Mouse (Mus musculus): ENCODE data around the gene Atad3a.
"Not testable (repeated sequence)": the region's sequence is repeated elsewhere in the genome, so short reads cannot be mapped to it uniquely, and the experiment has no call there.

Gene Atad3a

DNA sequence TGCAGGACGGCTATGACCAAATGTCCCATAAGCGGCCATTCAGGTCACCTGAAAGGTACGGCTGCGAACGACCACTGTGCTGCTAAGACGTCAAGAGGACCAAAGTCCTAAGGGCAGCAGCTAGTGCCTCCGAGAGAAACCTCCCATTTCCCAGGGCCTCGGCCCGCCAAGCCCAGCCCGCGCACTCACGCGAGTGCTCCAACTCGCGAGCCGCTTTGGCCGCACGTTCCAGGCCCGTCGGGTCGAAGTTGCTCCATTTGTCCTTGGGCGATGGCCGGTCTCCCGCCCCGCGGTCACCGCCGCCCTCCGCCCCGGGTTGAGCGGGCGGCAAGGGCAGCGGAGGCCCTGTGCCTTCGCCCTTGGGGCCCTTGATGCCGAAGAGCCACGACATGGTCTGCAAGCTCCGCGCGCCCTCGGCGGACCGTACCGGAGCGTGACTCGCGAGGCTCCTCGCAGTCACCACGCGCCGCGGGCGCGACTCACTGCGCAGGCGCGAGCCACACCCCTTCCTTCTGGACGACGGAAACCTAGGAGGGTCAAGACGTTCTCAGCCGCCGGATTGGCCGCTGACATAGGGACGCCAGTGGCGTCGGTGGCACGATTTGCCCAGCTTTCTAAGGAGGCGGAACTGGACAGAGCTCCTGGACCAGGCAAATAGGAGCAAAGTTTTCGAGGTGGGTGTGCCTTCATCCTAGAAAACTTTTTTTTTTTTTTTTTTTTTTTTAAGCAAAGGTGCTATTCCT is at the start of gene Atad3a:
TSS of gene Atad3a (minus strand) at position 481 of the 743 bp plus-strand sequence.
- DNase-seq (ENCODE audit: low read depth, low spot score): peak; percentile 98

DNA sequence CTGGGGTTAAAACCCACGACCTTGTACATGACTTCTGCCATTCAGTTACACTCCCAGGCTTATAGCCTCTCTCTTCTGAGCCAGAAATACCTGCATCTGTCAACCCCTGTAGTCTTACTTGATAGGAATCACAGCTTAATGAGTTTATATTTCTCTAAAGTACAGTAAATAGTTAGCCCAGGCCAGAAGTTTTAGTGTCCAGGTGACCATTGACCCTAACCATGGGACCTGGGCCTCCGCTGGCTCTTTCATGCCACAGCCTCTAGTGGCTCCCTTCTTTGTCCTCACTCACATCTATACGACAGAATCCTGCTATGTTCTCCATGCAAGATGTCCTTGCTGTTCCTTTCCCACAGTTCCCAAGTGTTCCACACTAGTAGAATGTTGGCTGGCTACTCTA is 46.9 kb upstream of the Atad3a start:
- no peak for DNase-seq (ENCODE audit: low read depth, low spot score)

DNA sequence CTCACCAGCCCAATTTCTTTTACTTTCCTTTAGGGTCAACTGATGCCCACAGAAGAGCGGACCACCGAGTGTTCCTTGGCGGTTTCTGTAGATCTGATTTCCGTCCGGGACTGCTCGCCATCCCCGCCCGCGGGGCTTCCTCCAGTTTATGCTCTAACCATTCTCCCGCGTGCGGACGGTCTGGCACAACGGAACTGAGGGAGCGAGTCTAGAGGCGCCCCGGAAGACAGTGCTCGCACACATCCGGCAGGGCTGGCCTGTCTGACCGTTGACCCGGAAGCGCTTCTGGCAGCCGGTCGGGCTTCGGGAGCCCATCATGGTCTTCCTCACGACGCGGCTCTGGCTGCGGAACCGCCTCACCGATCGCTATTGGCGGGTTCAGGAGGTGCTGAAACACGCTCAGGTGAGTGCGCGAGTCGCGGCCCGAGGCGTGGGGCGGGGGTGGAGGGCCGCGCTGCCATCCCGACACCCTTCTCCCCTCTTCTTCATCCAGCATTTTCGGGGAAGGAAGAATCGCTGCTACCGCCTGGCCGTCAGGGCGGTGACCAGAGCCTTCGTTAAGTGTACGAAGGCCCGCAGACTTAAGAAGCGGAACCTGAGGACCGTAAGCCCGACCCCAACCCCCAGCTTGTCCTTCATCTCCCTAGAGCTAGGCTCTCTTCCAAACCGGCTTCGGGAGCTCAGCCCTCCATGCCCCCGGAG is 42.6 kb upstream of the Atad3a start:
- peak; percentile 97 for DNase-seq (ENCODE audit: low read depth, low spot score)

DNA sequence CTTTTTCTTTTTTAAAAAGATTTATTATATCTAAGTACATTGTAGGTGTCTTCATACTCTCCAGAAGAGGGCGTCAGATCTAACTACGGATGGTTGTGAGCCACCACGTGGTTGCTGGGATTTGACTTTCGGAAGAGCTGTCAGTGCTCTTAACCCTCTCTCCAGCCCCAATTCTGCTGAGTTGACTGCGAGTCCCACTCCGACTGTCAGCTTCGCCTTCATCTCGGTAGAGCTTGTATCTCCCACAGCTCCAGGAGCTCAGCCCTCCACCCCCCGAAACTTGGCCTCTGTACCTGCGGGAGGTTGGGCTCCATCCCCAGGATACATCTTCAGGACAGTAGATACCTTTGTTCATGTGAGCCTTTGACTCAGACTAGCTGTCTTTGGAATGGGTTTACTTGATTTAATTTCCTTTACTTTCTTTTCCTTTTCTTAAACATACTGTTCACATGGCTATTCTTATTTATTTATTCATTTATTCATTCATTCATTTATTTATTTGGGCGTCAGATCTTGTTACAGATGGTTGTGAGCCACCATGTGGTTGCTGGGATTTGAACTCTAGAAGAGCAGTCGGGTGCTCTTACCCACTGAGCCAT is 41.9 kb upstream of the Atad3a start, which contains the start of gene Mrpl20:
TSS of gene Mrpl20 (plus strand) at position 138 of the 599 bp plus-strand sequence.
- DNase-seq (ENCODE audit: low read depth, low spot score): peak; percentile 69

DNA sequence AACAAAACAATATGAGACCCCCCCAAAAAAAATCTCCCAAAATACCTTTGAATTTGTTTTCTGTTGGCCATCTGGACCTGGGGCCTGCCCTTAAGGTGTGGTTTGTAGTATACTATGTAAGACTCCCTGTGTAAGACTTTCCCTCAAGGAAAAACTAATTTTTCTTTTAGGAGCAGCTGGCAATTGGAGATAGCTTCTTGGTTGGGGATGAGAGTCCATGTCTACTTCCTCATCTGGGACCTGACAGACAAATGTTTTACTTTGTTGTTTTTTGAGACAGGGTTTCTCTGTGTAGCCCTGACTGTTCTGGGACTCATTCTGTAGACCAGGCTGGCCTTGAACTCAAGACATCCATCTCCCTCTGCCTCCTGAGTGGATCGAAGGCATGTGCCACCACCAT is 41.2 kb upstream of the Atad3a start:
- no peak for DNase-seq (ENCODE audit: low read depth, low spot score)

DNA sequence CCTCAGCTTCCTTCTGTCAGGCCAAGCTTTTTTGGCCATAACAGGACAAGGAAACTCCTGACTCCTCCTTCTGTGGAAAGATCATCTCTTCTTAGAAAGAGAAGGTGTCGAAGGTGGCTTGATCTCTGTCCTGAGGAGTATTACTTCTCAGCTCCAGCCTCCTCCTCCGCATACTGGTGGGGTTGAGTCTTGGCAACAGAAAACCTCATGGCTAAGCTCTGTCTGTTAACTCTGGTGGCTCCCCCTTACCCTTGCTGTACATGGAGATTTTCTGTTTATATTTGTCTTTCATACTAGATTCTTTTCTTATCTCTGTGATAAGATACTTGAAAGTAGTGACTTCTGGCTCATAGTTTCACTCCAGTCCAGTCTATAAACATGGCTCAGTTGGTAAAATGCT is 32.8 kb upstream of the Atad3a start:
- no peak for DNase-seq (ENCODE audit: low read depth, low spot score)

DNA sequence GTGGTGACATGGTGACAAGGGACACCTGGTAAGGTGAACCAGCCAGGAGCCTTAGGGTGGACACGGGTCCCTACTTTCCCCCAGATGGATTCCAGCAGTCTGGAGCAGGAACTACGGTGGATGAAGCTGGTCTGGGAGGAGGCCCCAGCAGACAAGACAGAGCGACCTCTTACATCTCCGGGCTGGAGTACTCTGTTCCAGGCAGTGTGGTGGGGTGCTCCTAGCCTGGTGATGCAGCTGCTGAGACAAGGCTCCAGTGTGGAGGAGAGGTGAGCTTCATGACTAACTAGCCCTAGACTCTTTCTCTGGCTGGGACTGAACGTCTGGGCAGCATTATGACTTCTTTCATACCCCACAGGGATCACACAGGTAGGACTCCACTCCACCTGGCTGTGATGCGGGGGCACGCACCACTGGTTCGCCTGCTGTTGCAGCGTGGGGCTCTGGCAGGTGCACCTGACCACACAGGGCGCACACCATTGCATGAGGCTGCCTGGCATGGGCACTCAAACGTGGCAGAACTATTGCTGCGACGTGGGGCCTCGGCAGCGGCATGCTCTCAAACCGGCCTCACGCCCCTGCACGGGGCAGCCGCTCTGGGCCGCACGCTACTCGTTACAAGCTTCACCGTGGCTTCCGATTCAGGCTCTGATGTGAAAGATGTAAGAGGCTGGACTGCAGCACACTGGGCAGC is 30.5 kb upstream of the Atad3a start:
- DNase-seq (ENCODE audit: low read depth, low spot score): no peak

DNA sequence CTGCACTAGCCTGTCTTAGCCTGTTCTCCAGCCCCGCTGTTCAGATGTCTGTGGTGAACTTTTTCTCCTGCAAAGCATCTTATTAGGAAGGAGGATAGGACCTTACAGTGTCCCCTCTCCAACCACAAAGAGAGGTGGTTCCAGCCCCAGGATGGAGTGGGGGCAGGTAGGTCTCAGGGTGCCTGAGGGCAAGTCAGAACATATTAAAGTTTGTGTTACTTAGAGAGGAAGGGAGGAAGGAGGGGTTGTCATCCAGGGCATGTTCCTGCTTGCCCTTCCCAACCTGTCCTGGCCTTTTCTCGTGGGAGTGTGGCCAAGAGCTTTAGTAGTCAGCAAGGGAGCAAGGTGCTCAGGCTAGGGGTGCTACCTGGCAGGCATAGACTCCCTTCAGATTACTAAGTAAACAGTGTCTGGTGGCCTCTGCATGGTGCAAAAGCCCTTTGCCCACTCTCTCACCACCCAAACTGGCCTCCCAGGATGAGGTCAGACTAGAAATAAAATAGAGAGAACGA is 29.8 kb upstream of the Atad3a start:
- DNase-seq (ENCODE audit: low read depth, low spot score): no peak

DNA sequence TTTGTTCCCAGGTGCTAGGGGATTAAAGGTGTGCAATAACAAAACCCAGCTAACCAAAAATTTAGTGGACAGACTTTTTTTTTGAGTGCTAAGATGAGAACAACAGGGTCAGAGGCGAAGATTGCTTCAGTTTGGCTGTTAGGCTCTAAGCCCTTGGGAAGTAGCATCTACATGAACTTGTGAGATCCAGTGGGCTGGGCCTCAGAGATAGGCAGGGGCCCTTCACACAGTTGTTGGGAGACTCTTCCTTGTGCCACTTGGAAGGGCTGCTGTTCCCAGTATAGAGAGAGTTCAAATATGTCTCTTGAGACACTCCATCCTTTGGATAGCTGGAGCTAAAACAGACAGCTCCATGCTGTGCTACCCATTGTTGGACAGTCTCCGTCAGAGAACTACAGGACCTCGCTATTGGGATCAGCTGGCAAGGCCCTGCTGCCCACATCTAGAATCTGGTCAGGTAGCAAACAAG is 29.2 kb upstream of the Atad3a start, which contains the start of gene Ankrd65:
TSS of gene Ankrd65 (plus strand) at position 419 of the 469 bp plus-strand sequence.
- DNase-seq (ENCODE audit: low read depth, low spot score): no peak

DNA sequence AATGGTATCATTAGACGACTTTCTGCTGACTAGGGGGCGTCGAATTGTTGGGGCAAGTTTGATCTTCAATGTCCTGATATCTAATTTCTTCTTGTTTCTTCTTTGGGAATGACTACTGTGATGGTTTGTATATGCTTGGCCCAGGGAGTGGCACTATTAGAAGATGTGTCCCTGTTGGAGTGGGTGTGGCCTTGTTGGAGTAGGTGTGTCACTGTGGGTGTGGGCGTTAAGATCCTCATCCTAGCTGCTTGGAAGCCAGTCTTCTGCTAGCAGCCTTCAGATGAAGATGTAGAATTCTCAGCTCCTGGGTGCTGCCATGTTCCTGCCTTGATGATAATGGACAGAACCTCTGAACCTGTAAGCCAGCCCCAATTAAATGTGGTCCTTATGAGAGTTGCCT is 27.9 kb upstream of the Atad3a start:
- not testable (repeated sequence) for DNase-seq (ENCODE audit: low read depth, low spot score)

DNA sequence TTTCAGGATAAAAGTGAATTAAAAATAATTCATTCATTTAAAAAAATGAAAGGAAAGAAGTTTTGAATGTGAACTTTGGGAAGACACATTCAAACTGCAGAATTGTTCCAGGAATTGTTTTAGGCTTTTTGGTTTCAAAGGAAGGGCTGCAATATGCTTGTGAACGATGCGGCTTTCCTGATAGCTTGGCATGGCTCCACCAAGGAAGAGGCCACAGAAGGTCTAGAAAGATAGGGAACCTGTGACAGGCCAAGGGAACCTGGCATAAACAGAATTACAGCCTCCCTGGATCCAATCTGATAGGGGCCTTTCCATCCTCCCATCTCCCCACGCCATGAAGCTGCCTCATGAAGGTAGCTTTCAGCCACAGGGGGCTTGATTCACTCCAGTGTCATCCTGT is 27.4 kb upstream of the Atad3a start:
- DNase-seq (ENCODE audit: low read depth, low spot score): no peak

DNA sequence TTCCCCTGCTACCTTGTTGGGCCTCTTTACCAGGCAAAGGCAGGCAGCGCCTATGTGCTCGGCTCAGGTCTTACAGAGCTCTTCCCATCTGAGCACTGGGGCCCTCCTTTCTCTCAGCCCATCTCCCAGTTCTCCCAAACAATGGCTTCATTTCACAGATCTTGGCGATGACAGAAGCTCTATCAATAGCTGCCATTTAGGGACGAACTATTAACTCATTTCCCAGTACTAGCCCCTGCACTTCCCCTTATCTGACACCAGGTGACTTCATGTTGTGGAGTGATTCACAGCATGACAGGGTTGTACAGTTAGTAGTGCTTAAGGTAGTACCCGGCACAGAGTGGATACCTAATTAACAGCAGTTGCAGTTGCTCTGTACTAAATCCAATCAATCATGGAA is 24.9 kb upstream of the Atad3a start, which contains the start of gene Tmem88b:
TSS of gene Tmem88b (minus strand) at position 56 of the 400 bp plus-strand sequence.
- DNase-seq (ENCODE audit: low read depth, low spot score): peak; percentile 48

DNA sequence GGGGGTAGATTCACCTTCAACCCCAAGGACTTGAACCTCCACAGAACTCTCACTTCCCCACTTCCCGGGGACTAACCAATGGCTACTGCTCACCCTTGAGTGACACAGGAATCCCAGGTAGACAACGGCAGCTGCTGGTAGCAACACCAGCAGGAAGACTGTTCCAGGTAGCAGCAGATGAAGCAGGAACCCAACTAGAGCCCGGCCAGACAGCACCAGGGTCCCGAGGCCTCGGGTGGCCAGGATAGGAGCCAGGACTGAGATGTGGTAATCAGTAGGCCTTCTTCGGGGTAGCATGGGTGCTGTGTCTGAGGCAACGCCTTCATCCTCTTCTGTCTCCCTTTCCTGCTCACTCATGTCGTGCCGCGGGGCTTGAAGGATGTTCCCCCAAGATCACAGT is 24.4 kb upstream of the Atad3a start:
- no peak for DNase-seq (ENCODE audit: low read depth, low spot score)

DNA sequence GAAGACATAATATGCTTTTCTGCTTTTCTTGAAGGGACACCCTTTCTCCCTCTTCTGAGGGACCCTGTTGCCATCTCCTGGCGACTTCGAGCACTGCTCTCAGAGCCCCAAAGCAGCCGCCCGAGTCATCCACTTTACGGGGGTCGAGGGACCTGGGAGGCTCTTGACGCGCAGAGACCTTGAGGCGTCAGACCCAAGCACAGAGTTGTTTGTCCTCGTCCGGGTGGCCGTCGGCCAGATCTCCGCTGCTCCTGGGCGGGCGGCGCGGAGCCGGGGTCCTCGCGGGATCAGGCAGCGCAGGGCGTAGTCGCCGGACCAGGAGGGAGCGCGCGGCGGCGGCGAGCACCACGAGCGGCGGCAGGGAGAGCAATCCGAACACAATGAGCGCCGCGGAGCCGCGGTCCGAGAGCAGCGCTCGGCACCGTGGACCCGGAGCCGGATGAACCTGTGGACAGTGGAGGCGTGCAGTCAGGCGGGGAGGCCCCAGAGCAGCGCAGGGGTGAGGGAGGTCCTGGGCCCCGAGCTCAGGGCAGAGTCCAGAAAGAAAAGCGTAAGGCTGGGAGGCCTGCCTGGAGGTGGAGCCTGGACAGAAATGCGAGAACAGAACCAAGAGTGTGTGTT is 23.3 kb upstream of the Atad3a start:
- DNase-seq (ENCODE audit: low read depth, low spot score): peak; percentile 78

DNA sequence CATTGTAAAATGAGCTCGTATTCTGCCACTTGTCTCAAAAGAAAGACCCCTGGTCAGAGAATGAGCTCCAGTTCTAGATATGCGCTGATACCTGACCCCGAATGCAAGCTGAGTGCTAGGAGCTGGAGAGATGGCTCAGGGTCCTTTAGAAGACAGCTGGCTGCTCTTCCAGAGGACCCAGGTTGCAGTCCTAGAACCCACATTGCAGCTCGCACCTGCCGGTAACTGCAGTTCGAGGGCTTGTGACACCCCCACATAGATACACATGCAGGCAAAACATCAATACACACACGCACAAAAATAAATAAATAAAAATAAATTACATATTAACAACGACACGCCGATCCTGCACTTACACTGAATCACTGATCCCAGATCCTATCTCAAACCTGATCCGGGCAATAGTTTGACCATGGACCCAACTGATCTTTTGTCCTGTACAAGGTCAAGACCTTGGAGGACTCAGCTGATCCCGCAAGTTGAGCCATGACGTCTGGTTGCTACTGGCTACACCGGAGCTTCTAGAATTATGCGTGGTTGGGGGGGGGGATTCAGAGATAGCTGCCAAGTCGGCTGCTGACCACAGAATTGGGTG is 22.7 kb upstream of the Atad3a start:
- no peak for DNase-seq (ENCODE audit: low read depth, low spot score)

DNA sequence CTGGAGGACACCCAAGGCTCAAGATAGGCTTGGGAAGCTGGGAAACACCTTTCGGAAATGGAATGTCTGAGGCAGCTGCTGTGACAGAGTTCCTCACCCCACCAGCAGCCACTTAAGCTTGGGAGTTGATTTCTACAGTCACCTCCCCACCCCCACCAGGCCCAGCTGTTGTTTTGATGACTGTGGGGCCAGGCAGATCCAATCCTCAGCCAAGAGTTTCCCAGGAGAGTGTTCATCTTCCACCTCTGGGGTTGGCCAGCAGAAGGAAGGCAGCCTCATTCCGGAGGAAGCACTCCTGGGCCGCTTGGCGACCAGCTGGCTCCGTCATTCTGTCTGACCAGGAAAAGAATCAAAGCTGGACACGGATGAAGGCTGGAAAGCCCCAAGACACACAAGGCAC is 20.0 kb upstream of the Atad3a start:
- DNase-seq (ENCODE audit: low read depth, low spot score): peak; percentile 26

DNA sequence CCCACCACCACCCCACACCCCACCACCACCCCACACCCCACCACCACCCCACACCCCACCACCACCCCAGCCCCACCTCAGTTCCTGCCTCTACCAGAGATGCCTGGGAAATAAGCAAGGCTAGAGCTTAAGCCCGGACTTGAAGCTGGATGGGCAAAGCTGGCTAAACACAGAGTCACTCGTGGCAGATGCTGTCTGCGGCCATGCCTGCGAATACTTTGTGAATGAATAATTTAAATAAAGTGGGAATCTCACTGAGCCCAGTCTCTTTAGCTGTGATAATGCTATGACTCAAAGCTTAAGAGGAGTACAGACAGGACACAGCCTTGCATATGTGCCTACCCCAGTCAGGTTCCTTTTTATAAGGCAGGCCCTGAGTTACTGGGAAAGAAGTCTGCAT is 18.6 kb upstream of the Atad3a start:
- no peak for DNase-seq (ENCODE audit: low read depth, low spot score)

DNA sequence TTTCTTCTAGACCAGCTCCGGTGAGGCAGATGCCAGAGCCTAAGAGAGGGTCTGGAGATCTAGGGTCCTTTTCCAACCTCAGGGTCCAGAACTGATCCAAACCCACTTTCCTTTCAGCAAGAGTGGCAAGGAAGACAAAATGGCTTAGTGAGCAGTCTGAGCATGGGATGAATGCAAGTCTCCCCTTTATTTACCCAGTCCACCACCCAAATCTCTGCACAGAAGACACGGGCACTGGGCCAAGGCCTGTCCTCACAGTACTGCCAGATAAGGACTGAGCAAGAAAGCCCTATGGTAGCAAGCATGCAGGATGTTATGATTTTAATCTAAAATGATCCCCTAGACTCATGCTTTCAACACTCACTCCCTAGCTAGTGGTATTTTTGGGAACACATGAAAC is 16.9 kb upstream of the Atad3a start:
- no peak for DNase-seq (ENCODE audit: low read depth, low spot score)

DNA sequence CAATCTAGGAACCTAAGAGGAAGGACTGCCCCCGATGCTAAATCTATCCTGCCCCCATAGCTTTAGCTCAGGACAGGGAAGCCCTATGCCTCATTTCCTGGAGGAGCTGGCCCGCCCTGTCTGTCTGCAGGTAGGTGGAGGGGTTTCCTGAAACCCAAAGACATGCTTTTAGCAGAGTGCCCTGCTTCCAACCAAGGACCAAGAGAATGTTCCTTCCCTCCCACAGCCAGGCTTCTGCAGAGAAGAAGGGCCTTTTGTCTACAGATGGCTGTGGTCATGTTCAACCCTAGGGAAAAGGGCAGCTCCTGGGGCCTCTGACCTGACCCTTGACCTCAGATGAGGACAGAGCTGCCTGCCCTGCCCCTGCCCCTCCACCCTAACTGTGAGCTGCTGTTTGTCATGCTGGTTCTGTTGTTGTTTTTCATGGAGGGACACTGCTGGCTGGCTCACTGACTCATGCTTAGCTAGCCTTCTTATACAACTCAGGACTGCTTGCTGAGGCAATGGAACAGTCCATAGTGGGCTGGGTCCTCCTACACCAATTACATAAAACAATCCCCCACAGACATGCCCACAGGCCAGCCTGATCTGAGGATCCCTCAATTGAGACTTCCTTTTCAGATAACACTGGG is 15.9 kb upstream of the Atad3a start:
- DNase-seq (ENCODE audit: low read depth, low spot score): no peak

DNA sequence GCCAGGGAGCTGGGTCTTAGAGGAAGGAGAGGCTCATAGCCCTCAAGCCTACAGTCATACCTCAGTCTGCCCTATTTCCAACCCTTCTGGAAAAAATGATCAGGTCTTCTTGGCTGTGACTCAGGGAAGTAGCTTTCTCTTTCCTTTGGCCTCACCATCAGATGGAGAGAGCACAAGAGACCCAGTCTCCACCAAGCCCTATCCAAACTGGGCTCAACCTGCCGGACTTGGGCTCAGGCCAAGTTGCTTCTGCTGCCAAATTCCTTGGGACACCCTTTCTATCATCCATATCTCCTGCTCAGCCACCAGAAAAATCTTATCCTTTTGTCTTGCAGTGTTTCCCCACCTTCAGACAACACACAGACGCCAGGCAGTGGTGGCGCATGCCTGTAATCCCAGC is 15.0 kb upstream of the Atad3a start:
- DNase-seq (ENCODE audit: low read depth, low spot score): no peak

All from ZHBTc4 (cell line).